7 mouse cellular contexts compared by ENCODE assay signal in genomic region chr11:80429500-80430166, GRCm38 (mm10). TPM values are rescaled to one million over a fixed set of nuclear protein-coding genes. Genes with fewer than 3 reads are reported as not detected.
A peak's percentile ranks its signal among the peaks of the same experiment; 100 is the strongest.
DNase-seq lines count a peak whose midpoint lies in the region; ATAC-seq and TF ChIP-seq lines count a peak whose summit lies in the region.

No protein-coding gene starts in this region.

- no peaks in the 10 kb centered on the region for H3K27me3 ChIP-seq in testis, adult 2 months (ENCODE audit: control insufficient read depth, insufficient read depth, low read length)
- no peaks in the 10 kb centered on the region for H3K27me3 ChIP-seq in forebrain, embryonic 12.5 days

- peaks cover 2% of the 10 kb centered on the region; the same call in 1 of the 2 replicates for H3K4me1 ChIP-seq in testis, adult 2 months (ENCODE audit: control insufficient read depth, insufficient read depth, low read length)
- H3K4me1 ChIP-seq in forebrain, embryonic 12.5 days, result peaks cover 10% of the 10 kb centered on the region

- no peak for DNase-seq in testis, postnatal 10 days (ENCODE audit: low spot score)
- DNase-seq in liver, result peak; percentile 11
- peak; percentile 11 for DNase-seq in yolk sac, embryonic 10.5 days (ENCODE audit: low spot score)
- no peak for DNase-seq in ovary, adult 18-20 months (ENCODE audit: low spot score)
- DNase-seq in thymus, postnatal 25 days, result no peak

- no peak for ATAC-seq in forebrain, embryonic 12.5 days (ENCODE audit: low FRiP score)

- no peak for TF ChIP-seq POLR2A in testis, adult 2 months (IDR thresholded peaks at IDR 0.05; ENCODE audit: control insufficient read depth, low read depth, low read length)

- no peaks in the 10 kb centered on the region for H3K9me3 ChIP-seq in forebrain, embryonic 12.5 days

- H3K4me2 ChIP-seq in forebrain, embryonic 12.5 days, result peak overlapping the region; percentile 87

- H3K27ac ChIP-seq in testis, adult 2 months (ENCODE audit: control insufficient read depth, insufficient read depth, low read depth, low read length), result peak overlapping the region; percentile 86
- no peak overlapping the region for H3K27ac ChIP-seq in forebrain, embryonic 12.5 days

- peak overlapping the region; percentile 96 for H3K4me3 ChIP-seq in testis, adult 2 months (ENCODE audit: control insufficient read depth, low read depth, low read length)
- peak overlapping the region; percentile 100 for H3K4me3 ChIP-seq in forebrain, embryonic 12.5 days (replicated peaks)

- H3K36me3 ChIP-seq in testis, adult 2 months (ENCODE audit: control insufficient read depth, insufficient read depth, low read length), result no peaks in the 10 kb centered on the region
- peaks cover 25% of the 10 kb centered on the region for H3K36me3 ChIP-seq in forebrain, embryonic 12.5 days (replicated peaks)

- 64% methylated on average over 14 of the region's 14 CpGs for WGBS in forebrain, embryonic 12.5 days

- H3K9ac ChIP-seq in forebrain, embryonic 12.5 days, result peak overlapping the region; percentile 98

- TF ChIP-seq CTCF in testis, adult 2 months (IDR thresholded peaks at IDR 0.05; ENCODE audit: control insufficient read depth, insufficient read depth, insufficient replicate concordance, low read depth, low read length), result no peak

RNA-seq across cellular contexts. Expression of gene Psmd11, which starts 1.2 kb away (rescaled TPM):
- polyA plus RNA-seq in testis, adult 2 months (2012; rRNA removed), result 55.2 and 61.4 TPM in 2 replicates
- polyA plus RNA-seq in forebrain, embryonic 12.5 days (2016; fragmentation: Nextera tagmentation; extraction: Ambion mirVana), result 378 and 397 TPM in 2 replicates

RNA-seq across cellular contexts. Expression of gene Zfp207, which starts 46.6 kb away (rescaled TPM):
- 70.5 and 80.4 TPM in 2 replicates for polyA plus RNA-seq in testis, adult 2 months (2012; rRNA removed)
- polyA plus RNA-seq in forebrain, embryonic 12.5 days (2016; fragmentation: Nextera tagmentation; extraction: Ambion mirVana), result 296 and 310 TPM in 2 replicates

RNA-seq across cellular contexts. Expression of gene Cdk5r1, which starts 47.2 kb away (rescaled TPM):
- polyA plus RNA-seq in testis, adult 2 months (2012; rRNA removed), result 1.1 and 2.0 TPM in 2 replicates
- polyA plus RNA-seq in forebrain, embryonic 12.5 days (2016; fragmentation: Nextera tagmentation; extraction: Ambion mirVana), result 54.0 and 63.9 TPM in 2 replicates

RNA-seq across cellular contexts. Expression of gene 5730455P16Rik, which starts 51.8 kb away (rescaled TPM):
- polyA plus RNA-seq in testis, adult 2 months (2012; rRNA removed), result 1.7 and 2.1 TPM in 2 replicates
- 30.0 and 31.4 TPM in 2 replicates for polyA plus RNA-seq in forebrain, embryonic 12.5 days (2016; fragmentation: Nextera tagmentation; extraction: Ambion mirVana)

Comparison
In these comparisons a context has a peak if more than half of its experiments do, and no peak if none do; other contexts are left out.
1. DNase-seq: peak in liver (single experiment) and yolk sac, embryonic 10.5 days (single experiment); none in testis, postnatal 10 days (single experiment), ovary, adult 18-20 months (single experiment) and thymus, postnatal 25 days (single experiment).
2. RNA of gene Cdk5r1, which starts 47.2 kb away (polyA plus RNA-seq): 54.0 to 63.9 TPM in forebrain, embryonic 12.5 days; 1.1 to 2.0 TPM in testis, adult 2 months; every median in the first group is over 10 times any median in the second.